Mouse (Mus musculus): Measurements from ENCODE around the gene Rpl10l.

The Rpl10l gene

DNA sequence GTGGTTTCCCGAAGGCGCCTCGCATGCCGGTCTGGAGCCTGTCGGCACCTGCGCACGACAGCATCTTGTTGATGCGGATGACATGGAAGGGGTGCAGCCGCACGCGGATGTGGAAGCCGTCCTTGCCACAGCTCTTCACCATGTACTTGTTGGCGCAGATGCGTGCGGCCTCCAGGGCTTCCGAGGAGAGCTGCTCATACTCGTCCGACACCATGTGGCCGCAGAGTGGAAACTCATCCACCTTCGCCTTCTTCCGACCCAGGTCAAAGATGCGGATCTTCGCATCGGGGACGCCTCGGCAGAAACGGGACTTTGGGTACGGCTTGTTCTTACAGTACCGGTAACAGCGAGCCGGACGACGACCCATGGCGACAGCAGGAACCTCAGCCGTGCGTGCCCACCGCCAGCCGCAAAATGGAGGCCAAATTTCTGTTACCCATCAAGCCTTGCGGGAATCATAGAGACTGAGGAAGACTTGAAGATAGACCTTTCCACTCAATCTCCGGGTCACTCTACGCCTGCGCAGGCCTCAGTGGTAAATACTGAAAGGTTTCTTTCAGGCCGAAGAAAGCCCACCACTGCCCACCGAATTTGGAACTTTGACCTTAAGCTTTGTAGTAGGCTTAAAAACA lies at the start of gene Rpl10l:
TSS of gene Rpl10l (minus strand) at position 411 of the 632 bp plus-strand sequence.
- DNase-seq (ENCODE audit: low spot score), result no peak

DNA sequence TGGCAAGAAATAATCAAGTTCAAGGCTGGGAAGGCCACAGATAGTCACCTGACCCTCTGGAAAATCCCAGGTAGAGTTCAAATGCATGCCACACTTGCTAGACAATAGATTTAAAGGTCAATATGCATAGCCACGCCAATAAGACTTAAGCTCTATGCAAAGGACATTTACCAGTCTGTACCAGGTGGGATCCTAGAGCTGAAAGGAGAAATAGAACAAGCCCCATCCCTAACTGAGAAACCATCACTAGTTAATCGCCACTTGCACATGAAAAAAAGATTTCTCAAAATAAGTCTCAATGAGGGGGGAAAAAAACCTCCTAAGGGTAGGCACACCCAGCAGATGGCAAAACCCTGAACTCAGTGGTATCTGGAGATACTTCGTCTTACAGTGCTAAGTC lies 8.3 kb downstream of the Rpl10l start:
- DNase-seq (ENCODE audit: low spot score), result no peak

DNA sequence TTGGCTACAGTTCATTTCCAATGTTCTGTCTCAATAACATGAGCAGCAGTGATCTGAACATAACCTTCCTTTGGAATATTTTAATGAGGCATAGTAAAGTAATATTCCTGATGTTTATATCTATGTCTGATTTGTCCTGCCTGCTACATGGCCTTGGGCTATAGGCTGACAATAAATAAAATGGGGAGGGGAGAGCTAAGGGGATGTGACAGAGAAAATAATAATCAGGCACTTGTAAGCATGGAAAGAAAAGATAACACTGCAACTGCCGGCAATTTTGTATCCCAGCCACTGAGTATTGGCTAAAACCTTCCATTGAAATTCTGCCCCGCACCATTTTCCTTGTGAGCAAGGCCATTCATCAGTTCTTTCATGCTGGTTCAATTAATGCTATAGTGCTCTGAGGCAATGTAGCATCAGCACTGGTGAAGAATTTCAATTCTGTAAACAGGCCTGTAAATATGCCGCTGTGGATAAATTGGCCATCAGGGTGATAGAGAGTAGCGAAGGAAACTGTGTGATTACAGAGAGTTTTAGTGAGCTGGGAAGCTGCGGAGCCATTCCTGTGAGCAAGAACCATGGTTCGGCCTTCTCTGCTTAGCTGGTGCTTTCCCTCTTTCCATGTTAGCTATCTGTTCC lies 38.6 kb downstream of the Rpl10l start:
- DNase-seq (ENCODE audit: low spot score), result no peak

DNA sequence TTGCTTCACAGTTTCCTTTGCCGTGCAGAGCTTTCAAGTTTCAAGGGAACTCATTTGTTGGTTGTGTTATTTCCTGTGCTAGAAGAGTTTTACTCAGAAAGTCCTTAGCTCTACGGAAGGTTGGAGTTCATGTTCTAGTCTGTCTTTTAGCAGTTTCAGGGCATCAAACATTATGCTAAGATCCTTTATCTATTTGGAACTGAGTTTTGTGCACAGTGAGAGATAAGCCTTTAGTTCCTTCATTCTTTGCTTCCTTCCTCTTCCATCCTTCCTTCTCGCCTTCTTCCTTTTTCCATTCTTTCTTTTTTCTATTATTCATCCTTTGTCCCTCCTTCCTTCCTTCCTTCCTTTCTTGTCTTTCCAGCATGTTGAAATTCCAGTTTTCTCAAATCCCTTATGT lies 50.0 kb downstream of the Rpl10l start:
- DNase-seq (ENCODE audit: low spot score), result no peak

Measured in lung, postnatal 25 days (tissue).